Mouse (Mus musculus) midbrain, postnatal 0 days (tissue): ENCODE measurements around the gene Slc32a1. TPM values are rescaled to one million over a fixed set of nuclear protein-coding genes. Genes with fewer than 3 reads are reported as not detected.
A peak's percentile ranks its signal among the peaks of the same experiment; 100 is the strongest.

Source experiments
- ATAC-seq: fragments of 200-750 bp; cut with Nextera tagmentation; 2 replicates; pipeline ENCODE4 v1.8.0; 2017; ENCODE audit warnings: moderate number of reproducible peaks, mild to moderate bottlenecking, moderate TSS enrichment, moderate library complexity; ENCODE audit not compliant: low FRiP score
- DNase-seq: peaks from one replicate; pipeline ENCODE4 v3.0.0-alpha.2; 2015; ENCODE audit warnings: low spot score
- H3K27ac ChIP-seq: fragments of 300-500 bp; sonication (generic); 2 replicates; pipeline ENCODE4 v1.5.1; 2014; ENCODE audit warnings: low read depth, mild to moderate bottlenecking, low read length, mixed read lengths
- H3K27me3 ChIP-seq: fragments of 300-500 bp; sonication (generic); 2 replicates; pipeline ENCODE4 v1.6.1; 2014; ENCODE audit warnings: low read length, control low read depth, mixed read lengths; ENCODE audit not compliant: insufficient read depth
- H3K36me3 ChIP-seq: fragments of 300-500 bp; sonication (generic); 2 replicates; pipeline ENCODE4 v1.6.1; 2014; ENCODE audit warnings: low read length, control low read depth, mixed read lengths; ENCODE audit not compliant: insufficient read depth
- H3K4me1 ChIP-seq: fragments of 300-500 bp; sonication (generic); 2 replicates; pipeline ENCODE4 v1.6.1; 2014; ENCODE audit warnings: mild to moderate bottlenecking, control low read depth, antibody characterized with exemption, low read length, mixed read lengths; ENCODE audit not compliant: insufficient read depth
- H3K4me2 ChIP-seq: fragments of 300-500 bp; sonication (generic); 2 replicates; pipeline ENCODE4 v1.6.1; 2014; ENCODE audit warnings: low read depth, mild to moderate bottlenecking, low read length, mixed read lengths; ENCODE audit not compliant: poor library complexity, severe bottlenecking
- H3K4me3 ChIP-seq: fragments of 300-500 bp; sonication (generic); 2 replicates; pipeline ENCODE4 v1.5.1; 2014; ENCODE audit warnings: low read depth, mild to moderate bottlenecking, low read length, moderate library complexity
- H3K9ac ChIP-seq: fragments of 300-500 bp; sonication (generic); replicated peaks from 2 replicates; pipeline ENCODE4 v1.6.1; 2014; ENCODE audit warnings: mild to moderate bottlenecking, low read length, moderate library complexity, mixed read lengths; ENCODE audit not compliant: poor library complexity, severe bottlenecking
- H3K9me3 ChIP-seq: fragments of 300-500 bp; sonication (generic); 2 replicates; pipeline ENCODE4 v1.6.1; 2016; ENCODE audit warnings: low read length, control low read depth
- CTCF ChIP-seq: IDR thresholded peaks from 2 replicates; pipeline ENCODE4 v1.5.1; 2016; ENCODE audit warnings: antibody characterized with exemption, mild to moderate bottlenecking
- WGBS: fragments of 180-500 bp; shearing (Covaris S2); extraction: QIAGEN DNeasy Blood & Tissue Kit; methylation state at CpG from one replicate; pipeline ENCODE4 v1.1.7; 2014; 5-methylcytosine and 5-hydroxymethylcytosine counted together
- polyA plus RNA-seq: library from polyadenylated mRNA; unstranded; fragments of >200 nt; fragmentation: Nextera tagmentation; extraction: Ambion mirVana; gene quantifications from 2 replicates; pipeline ENCODE4 v1.2.1, GENCODE M21; 2015
- total RNA-seq: library from RNA; depleted of rRNA; stranded (reverse); fragments of >200 nt; gene quantifications from 2 replicates; pipeline ENCODE4 v1.2.3, GENCODE M21; 2014

Slc32a1 gene
- total and polyA plus RNA-seq, 2 experiments from 2014 or later = 14.3 to 63.6 TPM

GRCm38 (mm10) chr2:158584621-158585358 lies 25.8 kb upstream of the Slc32a1 start:
- H3K4me3 ChIP-seq = no peak overlapping the region
- H3K27ac ChIP-seq = no peak overlapping the region
- no peak for TF ChIP-seq CTCF
- no peak overlapping the region for H3K9ac ChIP-seq
- H3K9me3 ChIP-seq = no peaks in the 10 kb centered on the region
- H3K36me3 ChIP-seq = no peaks in the 10 kb centered on the region
- H3K4me1 ChIP-seq = 0 out of 2 replicates have a peak, but pooled peaks cover 4% of the 10 kb centered on the region
- DNase-seq = peak; percentile 26
- H3K4me2 ChIP-seq = no peak overlapping the region
- no peaks in the 10 kb centered on the region; the same call in 1 of the 2 replicates for H3K27me3 ChIP-seq
- WGBS = 14% methylated on average over 12 of the region's 12 CpGs
- no peak for ATAC-seq

- Histone ChIP-seq H3K9me3 (no peaks in the 10 kb centered on the region), H3K4me1 (peaks cover 6% of the 10 kb centered on the region; the same call in 1 of the 2 replicates), H3K9ac (no peak overlapping the region), H3K4me3 (no peak overlapping the region), H3K36me3 (no peaks in the 10 kb centered on the region), H3K27ac (0 out of 2 replicates have a peak overlapping the region, but pooled peaks have one; percentile 18), H3K4me2 (no peak overlapping the region), H3K27me3 (no peaks in the 10 kb centered on the region; the same call in 1 of the 2 replicates)
- ATAC-seq (no peak), DNase-seq (peak; percentile 33)
- no peak for TF ChIP-seq CTCF
- 26% methylated on average over 8 of the region's 8 CpGs for WGBS
Observed at GRCm38 (mm10) chr2:158588524-158589271, 21.9 kb upstream of the Slc32a1 start.

GRCm38 (mm10) chr2:158590495-158590894 lies 20.1 kb upstream of the Slc32a1 start:
- peaks cover 2% of the 10 kb centered on the region; the same call in 1 of the 2 replicates for H3K4me1 ChIP-seq
- no peak overlapping the region for H3K9ac ChIP-seq
- H3K9me3 ChIP-seq = no peaks in the 10 kb centered on the region
- H3K27me3 ChIP-seq = no peaks in the 10 kb centered on the region
- DNase-seq = no peak
- H3K27ac ChIP-seq = no peak overlapping the region
- no peak overlapping the region for H3K4me3 ChIP-seq
- ATAC-seq = no peak
- WGBS = 55% methylated on average over 3 of the region's 3 CpGs
- no peaks in the 10 kb centered on the region for H3K36me3 ChIP-seq
- H3K4me2 ChIP-seq = no peak overlapping the region
- TF ChIP-seq CTCF = no peak

- no peak overlapping the region for H3K9ac ChIP-seq
- DNase-seq (peak; percentile 66), ATAC-seq (peak; percentile 26; the same call in 1 of the 2 replicates)
- H3K36me3 ChIP-seq = no peaks in the 10 kb centered on the region
- H3K9me3 ChIP-seq = no peaks in the 10 kb centered on the region
- H3K4me3 ChIP-seq = no peak overlapping the region
- no peak overlapping the region for H3K27ac ChIP-seq
- WGBS = 55% methylated on average over 5 of the region's 5 CpGs
- no peak for TF ChIP-seq CTCF
- H3K4me1 ChIP-seq = peaks cover 2% of the 10 kb centered on the region; the same call in 1 of the 2 replicates
- H3K27me3 ChIP-seq = no peaks in the 10 kb centered on the region
- H3K4me2 ChIP-seq = no peak overlapping the region
Observed at GRCm38 (mm10) chr2:158591286-158591685, 19.3 kb upstream of the Slc32a1 start.

GRCm38 (mm10) chr2:158593371-158593770 lies 17.2 kb upstream of the Slc32a1 start:
- no peak for TF ChIP-seq CTCF
- Histone ChIP-seq H3K4me3 (no peak overlapping the region), H3K27ac (no peak overlapping the region), H3K4me1 (peaks cover 2% of the 10 kb centered on the region; the same call in 1 of the 2 replicates), H3K9ac (no peak overlapping the region), H3K9me3 (no peaks in the 10 kb centered on the region), H3K36me3 (no peaks in the 10 kb centered on the region), H3K27me3 (no peaks in the 10 kb centered on the region), H3K4me2 (no peak overlapping the region)
- 87% methylated on average over 4 of the region's 4 CpGs for WGBS
- DNase-seq = no peak
- ATAC-seq = no peak
